Mouse (Mus musculus) liver, embryonic 13.5 days (tissue): ENCODE results near the gene Lrrc51. TPM values are rescaled to one million over a fixed set of nuclear protein-coding genes. Genes with fewer than 3 reads are reported as not detected.
A peak's percentile ranks its signal among the peaks of the same experiment; 100 is the strongest.
"Not testable (repeated sequence)": the region's sequence is repeated elsewhere in the genome, so short reads cannot be mapped to it uniquely, and the experiment has no call there.

Source experiments
- ATAC-seq: fragments of 200-750 bp; cut with Nextera tagmentation; 2 replicates; pipeline ENCODE4 v1.8.0; 2017; ENCODE audit warnings: low read depth, mild to moderate bottlenecking, moderate number of reproducible peaks, moderate library complexity
- DNase-seq: peaks from one replicate; pipeline ENCODE4 v3.0.0; 2022
- H3K27ac ChIP-seq: fragments of 300-500 bp; sonication (generic); 2 replicates; pipeline ENCODE4 v1.5.1; 2015; ENCODE audit warnings: moderate library complexity, mild to moderate bottlenecking, inconsistent platforms
- H3K27me3 ChIP-seq: fragments of 300-500 bp; sonication (generic); 2 replicates; pipeline ENCODE4 v1.6.1; 2015; ENCODE audit warnings: mild to moderate bottlenecking, inconsistent platforms
- H3K36me3 ChIP-seq: fragments of 300-500 bp; sonication (generic); 2 replicates; pipeline ENCODE4 v1.6.1; 2015; ENCODE audit warnings: mild to moderate bottlenecking, inconsistent platforms
- H3K4me1 ChIP-seq: fragments of 300-500 bp; sonication (generic); replicated peaks from 2 replicates; pipeline ENCODE4 v1.6.1; 2015; ENCODE audit warnings: inconsistent platforms
- H3K4me2 ChIP-seq: fragments of 300-500 bp; sonication (generic); 2 replicates; pipeline ENCODE4 v1.6.1; 2015; ENCODE audit warnings: inconsistent platforms, mild to moderate bottlenecking, moderate library complexity
- H3K4me3 ChIP-seq: fragments of 300-500 bp; sonication (generic); replicated peaks from 2 replicates; pipeline ENCODE4 v1.5.1; 2015; ENCODE audit warnings: mild to moderate bottlenecking, inconsistent platforms
- H3K9ac ChIP-seq: fragments of 300-500 bp; sonication (generic); 2 replicates; pipeline ENCODE4 v1.6.1; 2015; ENCODE audit warnings: mild to moderate bottlenecking, inconsistent platforms
- H3K9me3 ChIP-seq: fragments of 300-500 bp; sonication (generic); replicated peaks from 2 replicates; pipeline ENCODE4 v1.6.1; 2016; ENCODE audit warnings: inconsistent platforms
- WGBS: fragments of 180-500 bp; shearing (Covaris S2); methylation state at CpG from one replicate; pipeline ENCODE4 v1.1.7; 2015; ENCODE audit not compliant: insufficient replicate concordance; 5-methylcytosine and 5-hydroxymethylcytosine counted together
- polyA plus RNA-seq: library from polyadenylated mRNA; unstranded; fragments of >200 nt; fragmentation: Nextera tagmentation; extraction: Ambion mirVana; gene quantifications from 2 replicates; pipeline ENCODE4 v1.2.1, GENCODE M21; 2015

Lrrc51 gene
- polyA plus RNA-seq, 1 experiment from 2014 or later: 2.1 TPM

DNA sequence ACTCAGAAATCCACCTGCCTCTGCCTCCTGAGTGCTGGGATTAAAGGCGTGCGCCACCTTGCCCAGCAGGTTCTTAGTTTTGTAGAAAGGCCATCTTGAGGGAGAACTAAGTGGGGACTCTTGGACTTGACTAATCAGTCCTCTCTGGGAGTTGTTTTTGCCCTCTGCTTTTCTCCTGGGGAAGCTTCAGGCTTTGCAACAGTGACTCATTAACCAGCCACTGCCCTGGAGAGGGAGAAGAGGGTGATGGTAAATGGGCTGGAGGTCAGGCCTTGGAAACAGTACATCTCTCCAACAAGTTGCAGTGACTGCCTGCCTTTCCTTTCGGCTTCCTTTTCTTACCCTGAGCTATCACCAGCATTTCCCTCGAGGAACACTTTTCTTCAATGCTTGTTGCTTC is 30.9 kb upstream of the Lrrc51 start:
- ATAC-seq (no peak), DNase-seq (peak; percentile 5)
- Histone ChIP-seq H3K4me1 (peaks cover 66% of the 10 kb centered on the region), H3K27ac (peak overlapping the region; percentile 72), H3K4me3 (no peak overlapping the region), H3K9ac (no peak overlapping the region), H3K36me3 (no peaks in the 10 kb centered on the region), H3K4me2 (no peak overlapping the region), H3K27me3 (no peaks in the 10 kb centered on the region), H3K9me3 (no peaks in the 10 kb centered on the region)
- WGBS: 72% methylated on average over 4 of the region's 4 CpGs

DNA sequence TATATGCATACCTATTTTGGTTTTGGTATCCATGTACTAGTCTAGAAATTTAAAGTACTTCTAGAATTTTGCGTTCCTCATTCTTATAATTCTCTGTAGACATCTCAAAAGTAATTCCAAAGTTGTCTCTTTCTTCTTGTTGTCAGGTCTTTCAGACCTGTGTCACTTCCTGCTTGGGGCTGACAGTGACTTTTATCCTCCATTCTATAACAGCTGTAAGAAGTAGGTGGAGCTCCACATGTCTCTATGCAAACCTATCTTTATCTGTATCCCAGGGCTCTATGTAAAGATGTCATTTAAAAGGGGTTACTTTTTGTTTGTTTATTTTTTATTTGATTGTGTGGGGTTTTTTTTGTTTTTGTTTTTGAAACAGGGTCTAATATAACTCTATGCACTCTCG is 29.9 kb upstream of the Lrrc51 start:
- H3K4me1 ChIP-seq: peaks cover 59% of the 10 kb centered on the region
- DNase-seq (no peak), ATAC-seq (no peak)
- H3K36me3 ChIP-seq: no peaks in the 10 kb centered on the region
- no peak overlapping the region for H3K4me3 ChIP-seq
- H3K9me3 ChIP-seq: no peaks in the 10 kb centered on the region
- H3K27me3 ChIP-seq: no peaks in the 10 kb centered on the region
- no peak overlapping the region for H3K4me2 ChIP-seq
- 81% methylated on average over 2 of the region's 2 CpGs for WGBS
- H3K9ac ChIP-seq: no peak overlapping the region
- H3K27ac ChIP-seq: no peak overlapping the region

DNA sequence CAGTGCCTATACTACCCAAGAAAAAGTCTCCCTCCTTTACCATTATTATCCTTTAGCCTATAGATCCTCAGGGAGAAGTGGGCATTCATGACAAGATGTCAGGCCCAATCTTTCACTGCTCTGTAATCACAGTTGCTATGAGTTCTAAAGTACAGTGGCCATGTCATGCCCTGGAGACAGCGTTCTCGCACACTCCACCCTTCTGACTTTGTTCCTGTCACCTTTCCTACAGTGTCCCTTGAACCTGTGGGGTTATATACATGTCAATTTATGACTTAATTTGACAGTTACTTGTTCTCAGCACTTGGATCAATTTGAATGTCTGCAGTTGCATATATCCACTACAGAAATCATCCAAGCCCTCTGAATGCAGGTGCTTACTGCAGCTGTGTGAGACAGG is 29.1 kb upstream of the Lrrc51 start:
- DNase-seq (no peak), ATAC-seq (no peak)
- no peaks in the 10 kb centered on the region for H3K36me3 ChIP-seq
- no peak overlapping the region for H3K9ac ChIP-seq
- no peak overlapping the region for H3K4me3 ChIP-seq
- peaks cover 55% of the 10 kb centered on the region for H3K4me1 ChIP-seq
- H3K27me3 ChIP-seq: no peaks in the 10 kb centered on the region
- no peaks in the 10 kb centered on the region for H3K9me3 ChIP-seq
- WGBS: 85% methylated on average over 2 of the region's 2 CpGs
- no peak overlapping the region; the same call in 1 of the 2 replicates for H3K27ac ChIP-seq
- H3K4me2 ChIP-seq: no peak overlapping the region

DNA sequence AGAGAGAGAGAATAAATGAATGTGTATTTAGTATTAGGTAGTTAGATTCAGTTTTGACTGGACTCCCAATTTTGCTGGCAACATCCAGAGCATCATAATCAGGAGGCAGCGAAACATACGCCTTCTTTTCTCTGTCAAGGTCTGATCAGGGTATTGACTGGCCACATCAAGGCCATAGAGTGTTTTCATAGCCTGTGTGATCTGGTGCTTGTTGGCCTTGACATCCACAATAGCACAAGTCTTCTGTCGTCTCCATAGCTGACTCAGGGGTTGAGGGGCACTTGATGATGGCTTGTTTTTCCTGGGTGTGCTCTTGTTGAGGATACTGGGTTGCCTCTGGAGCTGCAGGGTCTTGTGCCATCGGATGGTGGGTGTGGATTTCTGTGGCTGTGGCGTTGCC is 23.2 kb upstream of the Lrrc51 start:
- WGBS: 85% methylated on average over 5 of the region's 5 CpGs
- no peak overlapping the region for H3K4me2 ChIP-seq
- no peak for ATAC-seq

DNA sequence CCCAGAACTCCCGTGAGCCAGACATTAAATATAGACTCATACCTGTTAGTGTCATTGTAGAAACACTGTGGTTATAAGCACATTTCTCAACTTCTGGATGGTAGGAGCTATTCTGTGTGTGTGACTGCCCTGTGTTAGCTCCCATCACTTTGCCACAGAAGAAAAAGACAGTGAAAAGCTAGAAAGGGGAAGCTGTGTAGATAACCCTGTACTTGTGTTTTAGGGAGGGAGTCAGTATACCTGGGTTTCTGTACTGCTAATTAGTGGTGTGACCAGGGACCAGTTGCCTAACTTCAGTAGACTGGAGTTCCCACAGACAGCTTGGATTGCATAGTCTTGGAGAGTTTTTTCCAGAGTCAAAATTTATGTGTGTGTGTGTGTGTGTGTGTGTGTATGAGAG is 22.8 kb upstream of the Lrrc51 start:
- Histone ChIP-seq H3K9me3 (no peaks in the 10 kb centered on the region), H3K9ac (no peak overlapping the region), H3K36me3 (0 out of 2 replicates have a peak, but pooled peaks cover 3% of the 10 kb centered on the region), H3K4me3 (no peak overlapping the region), H3K4me2 (no peak overlapping the region), H3K4me1 (peaks cover 54% of the 10 kb centered on the region), H3K27ac (no peak overlapping the region), H3K27me3 (no peaks in the 10 kb centered on the region)
- ATAC-seq (no peak), DNase-seq (no peak)
- WGBS: 71% methylated on average over 1 of the region's 1 CpGs

More for the DNA sequence above, 23.2 kb upstream of the Lrrc51 start:
- Histone ChIP-seq H3K27ac (no peak overlapping the region), H3K36me3 (0 out of 2 replicates have a peak, but pooled peaks cover 3% of the 10 kb centered on the region), H3K9ac (no peak overlapping the region), H3K4me1 (peaks cover 51% of the 10 kb centered on the region), H3K4me3 (no peak overlapping the region), H3K9me3 (no peaks in the 10 kb centered on the region), H3K27me3 (no peaks in the 10 kb centered on the region)
- DNase-seq: no peak

DNA sequence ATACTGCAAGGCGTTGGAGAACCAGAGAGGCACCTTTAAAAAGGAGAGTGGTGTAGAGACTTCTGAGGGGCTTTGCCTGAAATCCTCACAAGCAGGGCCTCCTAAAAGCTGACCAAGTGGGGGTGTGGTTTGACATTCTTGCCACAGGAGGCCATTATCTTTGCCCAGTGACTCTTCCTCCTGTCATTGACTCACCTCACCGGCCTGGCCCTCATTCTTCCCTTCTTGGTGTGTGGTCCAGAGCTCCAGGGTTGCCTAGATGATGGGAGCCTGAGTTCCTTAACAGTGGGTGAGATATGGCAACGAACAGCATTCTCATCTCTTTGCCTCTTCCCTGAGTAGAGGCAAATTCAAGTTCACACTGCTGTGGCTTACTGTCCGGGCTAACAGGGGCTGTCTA is 22.2 kb upstream of the Lrrc51 start:
- WGBS: 36% methylated on average over 4 of the region's 4 CpGs
- no peak; the same call in 1 of the 2 replicates for ATAC-seq

DNA sequence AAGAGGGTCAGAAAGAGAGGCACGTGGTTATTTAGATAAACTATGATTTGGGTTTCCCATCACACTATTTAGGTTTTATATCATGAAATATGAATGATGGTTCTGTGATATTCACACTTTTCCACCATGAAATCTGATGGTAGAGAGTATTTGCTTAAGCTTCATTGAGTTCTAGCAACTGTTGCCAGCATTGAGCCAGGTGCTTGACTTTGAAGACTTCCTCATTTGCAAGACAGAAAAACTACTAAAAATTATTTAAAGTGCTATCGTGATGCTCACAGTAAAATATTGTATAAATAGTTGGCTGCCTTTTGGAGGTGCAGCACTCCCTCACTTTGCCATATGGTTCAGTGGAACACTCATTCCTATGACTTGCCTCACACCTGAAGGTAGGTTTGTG is 21.6 kb upstream of the Lrrc51 start:
- no peak overlapping the region for H3K27ac ChIP-seq
- 0 out of 2 replicates have a peak, but pooled peaks cover 3% of the 10 kb centered on the region for H3K36me3 ChIP-seq
- peaks cover 57% of the 10 kb centered on the region for H3K4me1 ChIP-seq
- DNase-seq (no peak), ATAC-seq (no peak)
- H3K4me2 ChIP-seq: no peak overlapping the region
- H3K9ac ChIP-seq: no peak overlapping the region
- H3K9me3 ChIP-seq: no peaks in the 10 kb centered on the region
- no peak overlapping the region for H3K4me3 ChIP-seq
- 62% methylated on average over 2 of the region's 2 CpGs for WGBS
- no peaks in the 10 kb centered on the region for H3K27me3 ChIP-seq

More for the DNA sequence above, 22.2 kb upstream of the Lrrc51 start:
- no peak for DNase-seq
- no peak overlapping the region for H3K4me3 ChIP-seq
- H3K36me3 ChIP-seq: 0 out of 2 replicates have a peak, but pooled peaks cover 3% of the 10 kb centered on the region
- H3K27me3 ChIP-seq: no peaks in the 10 kb centered on the region
- no peak overlapping the region for H3K4me2 ChIP-seq
- H3K27ac ChIP-seq: no peak overlapping the region
- H3K9me3 ChIP-seq: no peaks in the 10 kb centered on the region
- H3K4me1 ChIP-seq: peaks cover 57% of the 10 kb centered on the region
- H3K9ac ChIP-seq: no peak overlapping the region

DNA sequence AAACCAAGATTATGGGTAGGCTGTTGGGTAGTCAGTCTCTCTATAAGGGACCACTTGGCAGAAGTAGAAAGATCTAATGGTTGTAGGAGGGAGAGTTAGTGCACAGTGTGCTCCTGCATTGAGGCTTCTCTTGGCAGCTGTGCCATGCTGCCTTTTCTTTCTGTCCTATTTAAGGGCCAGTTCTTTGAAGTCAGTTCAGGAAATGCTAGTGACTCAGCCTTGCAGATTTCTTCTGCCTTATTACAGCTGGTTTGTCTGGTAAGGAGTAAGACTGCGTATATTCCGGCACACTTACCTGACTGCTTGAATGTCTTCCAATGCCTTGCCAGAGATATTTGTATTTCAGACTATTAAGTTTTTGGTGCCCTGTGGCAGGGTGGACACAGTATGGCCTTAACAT is 20.5 kb upstream of the Lrrc51 start:
- H3K36me3 ChIP-seq: 0 out of 2 replicates have a peak, but pooled peaks cover 3% of the 10 kb centered on the region
- H3K9me3 ChIP-seq: no peaks in the 10 kb centered on the region
- DNase-seq: no peak
- H3K4me2 ChIP-seq: no peak overlapping the region
- H3K9ac ChIP-seq: no peak overlapping the region
- no peak overlapping the region for H3K27ac ChIP-seq
- H3K4me1 ChIP-seq: peaks cover 51% of the 10 kb centered on the region
- H3K4me3 ChIP-seq: no peak overlapping the region
- no peak for ATAC-seq
- WGBS: 85% methylated on average over 2 of the region's 2 CpGs
- no peaks in the 10 kb centered on the region for H3K27me3 ChIP-seq

DNA sequence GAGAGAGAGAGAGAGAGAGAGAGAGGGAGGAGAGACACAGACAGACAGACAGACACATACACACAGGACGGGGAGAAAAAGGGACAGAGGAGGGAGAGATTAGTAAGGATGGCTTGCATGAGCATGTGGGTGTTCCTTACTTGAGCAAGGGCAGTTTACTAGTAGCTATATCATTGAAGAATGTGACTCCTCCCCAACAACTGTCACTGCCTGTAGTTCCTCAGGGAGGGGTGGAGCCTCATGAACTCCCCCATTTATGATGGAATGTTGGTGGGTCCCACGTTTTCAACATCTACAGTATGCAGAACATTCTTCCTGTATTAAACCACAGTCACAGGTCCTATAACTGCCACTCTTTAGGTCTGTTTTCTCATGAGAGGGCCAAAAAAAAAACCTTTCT is 18.4 kb upstream of the Lrrc51 start:
- 30% methylated on average over 2 of the region's 2 CpGs for WGBS
- Histone ChIP-seq H3K4me1 (peaks cover 62% of the 10 kb centered on the region), H3K4me3 (no peak overlapping the region), H3K27me3 (no peaks in the 10 kb centered on the region), H3K27ac (no peak overlapping the region), H3K9ac (no peak overlapping the region), H3K4me2 (no peak overlapping the region), H3K9me3 (no peaks in the 10 kb centered on the region), H3K36me3 (0 out of 2 replicates have a peak, but pooled peaks cover 5% of the 10 kb centered on the region)
- ATAC-seq (peak; percentile 51; the same call in 1 of the 2 replicates), DNase-seq (no peak)

DNA sequence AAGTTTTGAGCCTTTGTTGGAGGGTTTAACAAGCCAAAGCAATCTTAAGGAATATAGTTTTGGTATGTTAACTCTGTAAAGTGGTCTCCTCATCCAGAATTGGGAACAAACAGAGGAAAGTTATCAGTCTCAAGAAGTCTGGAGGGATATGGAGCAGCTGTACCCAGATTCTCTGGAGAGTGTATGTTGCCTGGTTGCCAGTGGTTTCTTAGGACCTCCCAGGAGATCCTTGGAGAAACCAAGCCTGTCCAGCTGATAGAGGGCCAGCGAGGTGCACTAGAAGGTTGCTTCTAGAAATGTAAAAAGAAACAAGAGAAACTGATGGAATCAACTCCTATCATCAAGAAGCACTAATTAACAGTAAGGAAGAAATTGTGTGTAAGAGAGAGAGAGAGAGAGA is 18.0 kb upstream of the Lrrc51 start:
- Histone ChIP-seq H3K36me3 (0 out of 2 replicates have a peak, but pooled peaks cover 3% of the 10 kb centered on the region), H3K4me2 (no peak overlapping the region), H3K4me1 (peaks cover 59% of the 10 kb centered on the region), H3K27ac (no peak overlapping the region), H3K9me3 (no peaks in the 10 kb centered on the region), H3K9ac (no peak overlapping the region), H3K4me3 (no peak overlapping the region), H3K27me3 (no peaks in the 10 kb centered on the region)
- ATAC-seq (no peak), DNase-seq (no peak)
- WGBS: 68% methylated on average over 1 of the region's 1 CpGs

DNA sequence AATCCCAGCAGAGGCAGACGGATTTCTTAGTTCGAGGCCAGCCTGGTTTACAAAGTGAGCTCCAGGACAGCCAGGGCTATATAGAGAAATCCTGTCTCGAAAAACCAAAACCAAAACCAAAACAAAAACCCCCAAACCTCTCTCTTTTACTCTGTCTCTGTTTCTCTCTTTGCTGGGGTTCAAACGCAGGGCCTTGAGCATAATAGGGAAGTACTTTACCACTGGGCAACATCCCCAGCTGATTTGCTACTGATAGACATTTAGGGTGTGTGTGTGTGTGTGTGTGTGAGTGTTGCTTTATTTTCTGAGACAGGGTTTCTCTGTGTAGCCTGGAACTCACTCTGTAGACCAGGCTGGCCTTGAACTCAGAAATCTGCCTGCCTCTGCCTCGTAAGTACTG is 15.3 kb upstream of the Lrrc51 start:
- 64% methylated on average over 5 of the region's 5 CpGs for WGBS
- ATAC-seq, H3K27ac ChIP-seq: not testable (repeated sequence)

DNA sequence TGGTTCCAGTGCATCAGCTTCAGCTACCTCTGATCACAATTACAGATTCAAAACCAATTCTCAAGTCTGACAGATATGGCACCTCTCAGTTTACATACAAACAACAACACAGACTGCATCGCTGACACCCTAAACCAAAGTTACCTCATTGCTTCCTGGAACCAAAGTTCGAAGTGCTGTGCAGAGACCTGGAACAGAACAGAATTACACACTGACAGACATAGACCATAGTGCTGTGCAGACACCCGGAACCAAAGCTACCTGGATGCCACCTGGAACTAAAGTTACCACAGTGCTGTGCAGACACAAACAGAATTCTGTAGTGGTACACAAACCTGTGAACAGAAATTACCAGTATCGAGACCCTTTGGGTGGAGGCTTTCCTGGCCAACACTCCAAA is 6.1 kb upstream of the Lrrc51 start:
- H3K4me1 ChIP-seq: peaks cover 82% of the 10 kb centered on the region

More for the DNA sequence above, 15.3 kb upstream of the Lrrc51 start:
- H3K4me1 ChIP-seq: peaks cover 57% of the 10 kb centered on the region
- not testable (repeated sequence) for H3K27me3 ChIP-seq, H3K4me3 ChIP-seq, DNase-seq, H3K4me2 ChIP-seq, H3K9me3 ChIP-seq, H3K9ac ChIP-seq
- 0 out of 2 replicates have a peak, but pooled peaks cover 14% of the 10 kb centered on the region for H3K36me3 ChIP-seq

More for the DNA sequence above, 6.1 kb upstream of the Lrrc51 start:
- ATAC-seq (no peak), DNase-seq (no peak)
- H3K27me3 ChIP-seq: no peaks in the 10 kb centered on the region
- H3K9me3 ChIP-seq: no peaks in the 10 kb centered on the region
- no peak overlapping the region for H3K4me3 ChIP-seq
- H3K27ac ChIP-seq: no peak overlapping the region
- WGBS: 88% methylated on average over 4 of the region's 4 CpGs
- peaks cover 35% of the 10 kb centered on the region for H3K36me3 ChIP-seq
- no peak overlapping the region for H3K4me2 ChIP-seq
- H3K9ac ChIP-seq: no peak overlapping the region
